Mouse (Mus musculus): ENCODE measurements around the gene Las1l. TPM values are rescaled to one million over a fixed set of nuclear protein-coding genes. Genes with fewer than 3 reads are reported as not detected.
"Not testable (repeated sequence)": the region's sequence is repeated elsewhere in the genome, so short reads cannot be mapped to it uniquely, and the experiment has no call there.

Gene Las1l
- polyA plus RNA-seq, 1 experiment, result 69.2 TPM

- TF ChIP-seq POLR2A (IDR thresholded peaks at IDR 0.05; ENCODE audit: borderline replicate concordance, insufficient read depth, low read length), result peak; percentile 37; the same call in 1 of the 2 replicates
- TF ChIP-seq CTCF (IDR thresholded peaks at IDR 0.05; ENCODE audit: borderline replicate concordance, insufficient read depth, low read depth, low read length), result no peak
- DNase-seq, result peak; percentile 74 to 82
- Histone ChIP-seq H3K4me3 (replicated peaks; ENCODE audit: insufficient read depth, low read depth, low read length) (peak overlapping the region; percentile 99), H3K4me1 (ENCODE audit: control insufficient read depth, insufficient read depth, low read length) (no peaks in the 10 kb centered on the region), H3K27ac (ENCODE audit: insufficient read depth, low read length) (peak overlapping the region; percentile 94), H3K27me3 (ENCODE audit: control insufficient read depth, insufficient read depth, low read length) (no peaks in the 10 kb centered on the region)
- WGBS, result 11% methylated on average over 28 of the region's 28 CpGs
These were observed 11.3 kb upstream of the Las1l start for GRCm38 (mm10) chrX:95967847-95968593.

GRCm38 (mm10) chrX:95965036-95965435 is 8.3 kb upstream of the Las1l start:
- DNase-seq, result no peak
- WGBS, result 75% methylated on average over 6 of the region's 6 CpGs
- Histone ChIP-seq H3K4me3 (replicated peaks; ENCODE audit: insufficient read depth, low read depth, low read length) (no peak overlapping the region), H3K27me3 (ENCODE audit: control insufficient read depth, insufficient read depth, low read length) (no peaks in the 10 kb centered on the region), H3K4me1 (ENCODE audit: control insufficient read depth, insufficient read depth, low read length) (no peaks in the 10 kb centered on the region), H3K27ac (ENCODE audit: insufficient read depth, low read length) (no peak overlapping the region)
- no peak for TF ChIP-seq CTCF (IDR thresholded peaks at IDR 0.05; ENCODE audit: borderline replicate concordance, insufficient read depth, low read depth, low read length)
- TF ChIP-seq POLR2A (IDR thresholded peaks at IDR 0.05; ENCODE audit: borderline replicate concordance, insufficient read depth, low read length), result no peak

GRCm38 (mm10) chrX:95963366-95963765 is 6.6 kb upstream of the Las1l start:
- Histone ChIP-seq H3K4me1 (ENCODE audit: control insufficient read depth, insufficient read depth, low read length) (no peaks in the 10 kb centered on the region), H3K4me3 (replicated peaks; ENCODE audit: insufficient read depth, low read depth, low read length) (no peak overlapping the region), H3K27ac (ENCODE audit: insufficient read depth, low read length) (no peak overlapping the region), H3K27me3 (ENCODE audit: control insufficient read depth, insufficient read depth, low read length) (no peaks in the 10 kb centered on the region)
- 72% methylated on average over 2 of the region's 2 CpGs for WGBS
- no peak for DNase-seq
- no peak for TF ChIP-seq CTCF (IDR thresholded peaks at IDR 0.05; ENCODE audit: borderline replicate concordance, insufficient read depth, low read depth, low read length)
- no peak for TF ChIP-seq POLR2A (IDR thresholded peaks at IDR 0.05; ENCODE audit: borderline replicate concordance, insufficient read depth, low read length)

GRCm38 (mm10) chrX:95957461-95957860 is 699 bp upstream of the Las1l start:
- H3K27ac ChIP-seq (ENCODE audit: insufficient read depth, low read length), result not testable (repeated sequence)
- WGBS, result 21% methylated on average over 11 of the region's 11 CpGs

GRCm38 (mm10) chrX:95950776-95951175 is 6.0 kb downstream of the Las1l start:
- TF ChIP-seq CTCF (IDR thresholded peaks at IDR 0.05; ENCODE audit: borderline replicate concordance, insufficient read depth, low read depth, low read length) (peak; percentile 18; the same call in 1 of the 2 replicates), POLR2A (IDR thresholded peaks at IDR 0.05; ENCODE audit: borderline replicate concordance, insufficient read depth, low read length) (no peak)
- no peak overlapping the region for H3K27ac ChIP-seq (ENCODE audit: insufficient read depth, low read length)
- 0 out of 2 replicates have a peak, but pooled peaks cover 2% of the 10 kb centered on the region for H3K4me1 ChIP-seq (ENCODE audit: control insufficient read depth, insufficient read depth, low read length)
- no peak for DNase-seq
- 35% methylated on average over 3 of the region's 3 CpGs for whole genome bisulfite sequencing
- no peaks in the 10 kb centered on the region for H3K27me3 ChIP-seq (ENCODE audit: control insufficient read depth, insufficient read depth, low read length)
- no peak overlapping the region for H3K4me3 ChIP-seq (replicated peaks; ENCODE audit: insufficient read depth, low read depth, low read length)

More at GRCm38 (mm10) chrX:95957461-95957860, 699 bp upstream of the Las1l start:
- H3K27me3 ChIP-seq (ENCODE audit: control insufficient read depth, insufficient read depth, low read length); H3K4me1 ChIP-seq (ENCODE audit: control insufficient read depth, insufficient read depth, low read length): not testable (repeated sequence)
- H3K4me3 ChIP-seq (replicated peaks; ENCODE audit: insufficient read depth, low read depth, low read length), result peak overlapping the region; percentile 53
- peak; percentile 22 to 29 for DNase-seq

GRCm38 (mm10) chrX:95948135-95948534 is 8.6 kb downstream of the Las1l start:
- no peak overlapping the region for H3K27ac ChIP-seq (ENCODE audit: insufficient read depth, low read length)
- no peak for TF ChIP-seq CTCF (IDR thresholded peaks at IDR 0.05; ENCODE audit: borderline replicate concordance, insufficient read depth, low read depth, low read length)
- TF ChIP-seq POLR2A (IDR thresholded peaks at IDR 0.05; ENCODE audit: borderline replicate concordance, insufficient read depth, low read length), result no peak
- no peak overlapping the region for H3K4me3 ChIP-seq (replicated peaks; ENCODE audit: insufficient read depth, low read depth, low read length)
- H3K27me3 ChIP-seq (ENCODE audit: control insufficient read depth, insufficient read depth, low read length), result no peaks in the 10 kb centered on the region
- no peaks in the 10 kb centered on the region for H3K4me1 ChIP-seq (ENCODE audit: control insufficient read depth, insufficient read depth, low read length)
- no peak for DNase-seq
- WGBS, result 87% methylated on average over 4 of the region's 4 CpGs

GRCm38 (mm10) chrX:95945496-95945895 is 11.3 kb downstream of the Las1l start:
- Histone ChIP-seq H3K4me1 (ENCODE audit: control insufficient read depth, insufficient read depth, low read length) (no peaks in the 10 kb centered on the region), H3K4me3 (replicated peaks; ENCODE audit: insufficient read depth, low read depth, low read length) (no peak overlapping the region), H3K27ac (ENCODE audit: insufficient read depth, low read length) (no peak overlapping the region), H3K27me3 (ENCODE audit: control insufficient read depth, insufficient read depth, low read length) (no peaks in the 10 kb centered on the region)
- 98% methylated on average over 2 of the region's 2 CpGs for WGBS
- DNase-seq, result no peak
- TF ChIP-seq POLR2A (IDR thresholded peaks at IDR 0.05; ENCODE audit: borderline replicate concordance, insufficient read depth, low read length), result no peak
- TF ChIP-seq CTCF (IDR thresholded peaks at IDR 0.05; ENCODE audit: borderline replicate concordance, insufficient read depth, low read depth, low read length), result no peak

- Histone ChIP-seq H3K27me3 (ENCODE audit: control insufficient read depth, insufficient read depth, low read length) (no peaks in the 10 kb centered on the region), H3K4me3 (replicated peaks; ENCODE audit: insufficient read depth, low read depth, low read length) (no peak overlapping the region), H3K4me1 (ENCODE audit: control insufficient read depth, insufficient read depth, low read length) (peaks cover 2% of the 10 kb centered on the region), H3K27ac (ENCODE audit: insufficient read depth, low read length) (no peak overlapping the region)
- 31% methylated on average over 2 of the region's 2 CpGs for WGBS
- TF ChIP-seq CTCF (IDR thresholded peaks at IDR 0.05; ENCODE audit: borderline replicate concordance, insufficient read depth, low read depth, low read length), result no peak
- TF ChIP-seq POLR2A (IDR thresholded peaks at IDR 0.05; ENCODE audit: borderline replicate concordance, insufficient read depth, low read length), result no peak
- DNase-seq, result peak; percentile 37 to 62
These were observed 21.3 kb downstream of the Las1l start for GRCm38 (mm10) chrX:95935481-95935880.
